Mouse (Mus musculus) liver, postnatal 0 days (tissue): Measurements from ENCODE around the gene Scap.

Experiments
- CTCF ChIP-seq: sonication (generic); IDR thresholded peaks from 2 replicates; pipeline ENCODE4 v1.5.1; 2016; ENCODE audit warnings: antibody characterized with exemption, low read depth
- EP300 ChIP-seq: IDR thresholded peaks from 2 replicates; pipeline ENCODE4 v1.6.1; 2016; ENCODE audit warnings: antibody characterized with exemption, low read depth, mild to moderate bottlenecking

GRCm38 (mm10) chr9:110322972-110323371 is 10.1 kb upstream of the Scap start:
- TF ChIP-seq CTCF (no peak), EP300 (no peak)
